Mouse (Mus musculus): ENCODE data around the gene Ccnq. TPM values are rescaled to one million over a fixed set of nuclear protein-coding genes. Genes with fewer than 3 reads are reported as not detected.

Ccnq gene
- total and polyA plus RNA-seq, 3 experiments: 47.7 to 63.5 (median 55.5) TPM

- DNase-seq (ENCODE audit: extremely low read depth): no peak
- no peak overlapping the region for H3K4me2 ChIP-seq (ENCODE audit: insufficient read depth, low read depth, poor library complexity, severe bottlenecking)
- no peak overlapping the region for H3K4me3 ChIP-seq (replicated peaks in 1 of 3; ENCODE audit: low read depth in 2 of 3, low read length in 2 of 3, poor library complexity in 1 of 3)
- TF ChIP-seq JUND (conservative IDR thresholded peaks at IDR 0.05; ENCODE audit: low read depth, low read length) (no peak), MAZ (IDR thresholded peaks at IDR 0.05; ENCODE audit: low read depth, low read length) (no peak), JUN (IDR thresholded peaks at IDR 0.05; ENCODE audit: insufficient read depth, low read depth, low read length) (no peak), CHD1 (IDR thresholded peaks at IDR 0.05; ENCODE audit: low read depth, low read length) (no peak), ZNF384 (IDR thresholded peaks at IDR 0.05; ENCODE audit: low read depth, low read length) (no peak), POLR2AphosphoS2 (IDR thresholded peaks at IDR 0.05; ENCODE audit: low read depth, low read length) (no peak), EP300 (IDR thresholded peaks at IDR 0.05; ENCODE audit: low read length) (no peak), BHLHE40 (IDR thresholded peaks at IDR 0.05; ENCODE audit: low read depth, low read length) (no peak)
- H3K79me2 ChIP-seq (replicated peaks; ENCODE audit: control insufficient read depth, extremely low read depth, insufficient read depth, poor library complexity, severe bottlenecking): no peaks in the 10 kb centered on the region
- H3K9me3 ChIP-seq (replicated peaks; ENCODE audit: low read length): no peaks in the 10 kb centered on the region
- dilution Hi-C loops (cut with MboI; ENCODE audit: extremely low pct_ligation_motif_present, extremely low pct_unique_long_range_greater_than_20kb, low sequenced_read_pairs): no loop called here
- H3K4me1 ChIP-seq (ENCODE audit: control insufficient read depth in 1 of 2, insufficient read depth in 2 of 2): peaks cover 0 to 16% of the 10 kb centered on the region in 2 experiments; a peak in 3 of 4 replicates
- in situ Hi-C loops (cut with MboI; ENCODE audit: low pct_ligation_motif_present, low pct_unique_long_range_greater_than_20kb, low sequenced_read_pairs): no loop called here
- no peak overlapping the region for H3K27ac ChIP-seq (ENCODE audit: insufficient read depth, low read depth)
- H3K27me3 ChIP-seq (replicated peaks): no peaks in the 10 kb centered on the region
- H3K9ac ChIP-seq (ENCODE audit: insufficient read depth, low read depth): no peak overlapping the region
- peaks cover 0 to 13% of the 10 kb centered on the region in 2 experiments for H3K36me3 ChIP-seq (replicated peaks in 1 of 2; ENCODE audit: control insufficient read depth in 1 of 2, insufficient read depth in 1 of 2, low read length in 1 of 2)
Observed at GRCm38 (mm10) chr11:78741958-78742357, 9.6 kb downstream of the Ccnq start.

GRCm38 (mm10) chr11:78739361-78739760 is 12.2 kb downstream of the Ccnq start:
- TF ChIP-seq ZMIZ1 (IDR thresholded peaks at IDR 0.05; ENCODE audit: low read depth, low read length) (no peak), NRF1 (IDR thresholded peaks at IDR 0.05; ENCODE audit: low read depth, low read length) (no peak), MYC (IDR thresholded peaks at IDR 0.05; ENCODE audit: low read depth, low read length) (no peak), ZC3H11A (IDR thresholded peaks at IDR 0.05; ENCODE audit: low read depth, low read length) (no peak), NELFE (IDR thresholded peaks at IDR 0.05; ENCODE audit: low read depth, low read length) (no peak), POLR2AphosphoS2 (IDR thresholded peaks at IDR 0.05; ENCODE audit: low read depth, low read length) (no peak), ZKSCAN1 (IDR thresholded peaks at IDR 0.05; ENCODE audit: borderline replicate concordance, low read depth, low read length) (no peak), IRF4 (IDR thresholded peaks at IDR 0.05; ENCODE audit: low read depth, low read length) (no peak), TBP (conservative IDR thresholded peaks at IDR 0.05; ENCODE audit: low read depth, low read length) (no peak)
- dilution Hi-C loops (cut with MboI; ENCODE audit: extremely low pct_ligation_motif_present, extremely low pct_unique_long_range_greater_than_20kb, low sequenced_read_pairs): no loop called here
- no peaks in the 10 kb centered on the region for H3K79me2 ChIP-seq (replicated peaks; ENCODE audit: control insufficient read depth, extremely low read depth, insufficient read depth, poor library complexity, severe bottlenecking)

More at GRCm38 (mm10) chr11:78739361-78739760, 12.2 kb downstream of the Ccnq start:
- H3K4me3 ChIP-seq (replicated peaks in 1 of 3; ENCODE audit: low read depth in 2 of 3, low read length in 2 of 3, poor library complexity in 1 of 3): no peak overlapping the region
- H3K36me3 ChIP-seq (replicated peaks in 1 of 2; ENCODE audit: control insufficient read depth in 1 of 2, insufficient read depth in 1 of 2, low read length in 1 of 2): peaks cover 0 to 3% of the 10 kb centered on the region in 2 experiments
- DNase-seq (ENCODE audit: extremely low read depth): no peak
- H3K27ac ChIP-seq (ENCODE audit: insufficient read depth, low read depth): no peak overlapping the region
- H3K27me3 ChIP-seq (replicated peaks): no peaks in the 10 kb centered on the region
- no peak overlapping the region for H3K4me2 ChIP-seq (ENCODE audit: insufficient read depth, low read depth, poor library complexity, severe bottlenecking)
- no peaks in the 10 kb centered on the region for H3K9me3 ChIP-seq (replicated peaks; ENCODE audit: low read length)
- H3K9ac ChIP-seq (ENCODE audit: insufficient read depth, low read depth): no peak overlapping the region
- in situ Hi-C loops (cut with MboI; ENCODE audit: low pct_ligation_motif_present, low pct_unique_long_range_greater_than_20kb, low sequenced_read_pairs): no loop called here
- H3K4me1 ChIP-seq (ENCODE audit: control insufficient read depth in 1 of 2, insufficient read depth in 2 of 2): no peaks in the 10 kb centered on the region; a peak in 1 of 4 replicates

Measured in CH12.LX (cell line).